Mouse (Mus musculus) hindbrain, embryonic 16.5 days (tissue): Measurements from ENCODE around the gene Il2rb. TPM values are rescaled to one million over a fixed set of nuclear protein-coding genes. Genes with fewer than 3 reads are reported as not detected.

Experiments used
- ATAC-seq: fragments of 200-750 bp; cut with Nextera tagmentation; 2 replicates; pipeline ENCODE4 v1.8.0; 2017; ENCODE audit warnings: moderate TSS enrichment, moderate library complexity
- H3K27ac ChIP-seq: fragments of 300-500 bp; sonication (generic); 2 replicates; pipeline ENCODE4 v1.5.1; 2014; ENCODE audit warnings: low read depth, mild to moderate bottlenecking, control low read depth, low read length, moderate library complexity
- H3K27me3 ChIP-seq: fragments of 300-500 bp; sonication (generic); replicated peaks from 2 replicates; pipeline ENCODE4 v1.6.1; 2014; ENCODE audit warnings: low read length; ENCODE audit not compliant: control insufficient read depth, insufficient read depth
- H3K36me3 ChIP-seq: fragments of 300-500 bp; sonication (generic); 2 replicates; pipeline ENCODE4 v1.6.1; 2014; ENCODE audit warnings: mild to moderate bottlenecking, low read length, moderate library complexity, mixed read lengths; ENCODE audit not compliant: control insufficient read depth, insufficient read depth
- H3K4me1 ChIP-seq: fragments of 300-500 bp; sonication (generic); 2 replicates; pipeline ENCODE4 v1.6.1; 2014; ENCODE audit warnings: low read depth, low read length; ENCODE audit not compliant: control insufficient read depth, insufficient read depth
- H3K4me2 ChIP-seq: fragments of 300-500 bp; sonication (generic); 2 replicates; pipeline ENCODE4 v1.6.1; 2014; ENCODE audit warnings: mild to moderate bottlenecking, low read length, control low read depth, moderate library complexity
- H3K4me3 ChIP-seq: fragments of 300-500 bp; sonication (generic); 2 replicates; pipeline ENCODE4 v1.5.1; 2014; ENCODE audit warnings: mild to moderate bottlenecking, low read length, control low read depth, moderate library complexity
- H3K9ac ChIP-seq: fragments of 300-500 bp; sonication (generic); 2 replicates; pipeline ENCODE4 v1.6.1; 2014; ENCODE audit warnings: low read depth, mild to moderate bottlenecking, control low read depth, low read length, moderate library complexity
- H3K9me3 ChIP-seq: fragments of 300-500 bp; sonication (generic); 2 replicates; pipeline ENCODE4 v1.6.1; 2014; ENCODE audit warnings: mild to moderate bottlenecking, low read length, moderate library complexity; ENCODE audit not compliant: control insufficient read depth
- WGBS: fragments of 180-500 bp; shearing (Covaris S2); extraction: QIAGEN DNeasy Blood & Tissue Kit; methylation state at CpG from one replicate; pipeline ENCODE4 v1.1.7; 2014; 5-methylcytosine and 5-hydroxymethylcytosine counted together
- polyA plus RNA-seq: library from polyadenylated mRNA; unstranded; fragments of >200 nt; fragmentation: Nextera tagmentation; extraction: Ambion mirVana; gene quantifications from 2 replicates; pipeline ENCODE4 v1.2.1, GENCODE M21; 2015

The Il2rb gene
- polyA plus RNA-seq, 1 experiment from 2014 or later, result 0.26 TPM

- H3K9ac ChIP-seq, result no peak overlapping the region
- no peaks in the 10 kb centered on the region for H3K9me3 ChIP-seq
- H3K27me3 ChIP-seq, result no peaks in the 10 kb centered on the region
- H3K36me3 ChIP-seq, result no peaks in the 10 kb centered on the region
- peaks cover 4% of the 10 kb centered on the region; the same call in 1 of the 2 replicates for H3K4me1 ChIP-seq
- 30% methylated on average over 7 of the region's 7 CpGs for WGBS
- no peak overlapping the region; the same call in 1 of the 2 replicates for H3K27ac ChIP-seq
- no peak for ATAC-seq
- H3K4me3 ChIP-seq, result no peak overlapping the region
- H3K4me2 ChIP-seq, result no peak overlapping the region
Measured at GRCm38 (mm10) chr15:78449694-78450418, 45.2 kb downstream of the Il2rb start.

DNA sequence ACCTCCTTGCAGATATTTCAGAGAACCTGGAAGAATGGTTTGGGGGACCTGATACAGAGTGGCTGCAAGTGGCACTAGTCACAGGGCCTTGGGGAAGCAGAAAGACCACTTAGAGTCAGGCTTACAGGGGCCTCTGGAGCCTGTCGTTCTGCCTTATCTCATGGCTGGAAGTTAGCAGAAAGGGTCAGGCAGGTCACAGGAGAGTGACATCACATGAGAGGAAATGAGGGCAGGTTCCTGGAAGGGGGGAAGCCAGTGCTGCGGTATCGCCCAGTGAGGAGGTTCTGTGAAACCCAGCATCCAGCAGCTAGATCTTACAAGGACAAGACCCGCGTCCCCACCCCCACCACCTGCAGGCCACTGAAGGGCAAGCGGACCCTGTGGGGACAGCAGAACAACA lies 45.9 kb downstream of the Il2rb start:
- peaks cover 4% of the 10 kb centered on the region; the same call in 1 of the 2 replicates for H3K4me1 ChIP-seq
- H3K4me3 ChIP-seq, result no peak overlapping the region
- ATAC-seq, result no peak
- WGBS, result 80% methylated on average over 6 of the region's 6 CpGs
- H3K9me3 ChIP-seq, result no peaks in the 10 kb centered on the region
- no peak overlapping the region; the same call in 1 of the 2 replicates for H3K9ac ChIP-seq
- H3K27ac ChIP-seq, result no peak overlapping the region
- H3K36me3 ChIP-seq, result no peaks in the 10 kb centered on the region
- H3K4me2 ChIP-seq, result no peak overlapping the region
- H3K27me3 ChIP-seq, result no peaks in the 10 kb centered on the region

GRCm38 (mm10) chr15:78447746-78448535 lies 47.1 kb downstream of the Il2rb start:
- ATAC-seq, result peak; percentile 53; the same call in 1 of the 2 replicates

DNA sequence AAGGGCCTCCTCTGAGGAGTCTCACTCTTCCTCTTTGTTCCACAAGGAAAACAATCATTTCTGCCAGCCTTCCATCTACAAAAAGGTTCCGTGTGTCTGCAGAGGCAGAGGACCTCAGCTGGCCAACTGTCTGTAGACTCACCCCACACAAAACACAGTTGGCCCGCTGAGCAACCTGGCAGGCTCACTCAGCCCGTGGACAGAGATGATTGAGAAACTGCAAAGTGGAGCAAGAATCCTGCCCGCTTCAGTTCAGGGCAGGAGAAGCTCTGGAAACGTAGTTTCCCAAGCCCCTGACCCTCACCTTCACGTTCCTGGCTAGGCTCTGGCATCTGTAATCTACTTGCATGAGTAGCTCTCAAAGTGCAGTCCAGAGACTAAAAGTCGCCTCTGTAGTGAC lies 48.0 kb downstream of the Il2rb start:
- Histone ChIP-seq H3K36me3 (no peaks in the 10 kb centered on the region), H3K4me2 (no peak overlapping the region)

More at GRCm38 (mm10) chr15:78447746-78448535, 47.1 kb downstream of the Il2rb start:
- Histone ChIP-seq H3K27me3 (no peaks in the 10 kb centered on the region), H3K36me3 (no peaks in the 10 kb centered on the region), H3K27ac (peak overlapping the region; percentile 85), H3K4me1 (peaks cover 4% of the 10 kb centered on the region; the same call in 1 of the 2 replicates), H3K4me3 (peak overlapping the region; percentile 33), H3K4me2 (peak overlapping the region; percentile 78), H3K9ac (peak overlapping the region; percentile 50), H3K9me3 (no peaks in the 10 kb centered on the region)
- under 1% methylated on average over 22 of the region's 22 CpGs for WGBS

DNA sequence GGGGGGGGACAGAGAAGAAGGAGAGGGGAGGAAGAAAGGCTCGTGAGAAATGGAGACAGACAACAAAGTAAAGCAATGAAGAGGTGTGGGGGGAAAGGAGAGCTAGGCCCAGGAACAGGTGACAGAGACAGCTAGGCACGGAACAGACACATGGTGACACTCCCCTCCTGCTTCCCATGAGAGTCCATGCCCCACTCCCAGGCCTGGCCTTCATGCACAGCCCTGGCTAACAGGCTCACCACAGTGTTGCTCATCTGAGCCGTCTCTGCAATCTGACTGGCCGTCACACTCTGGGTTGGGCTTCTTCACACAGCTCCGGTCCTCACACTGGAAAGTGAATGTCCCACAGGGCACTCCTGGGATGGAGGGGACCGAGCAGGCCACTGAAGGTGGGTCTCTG lies 51.2 kb downstream of the Il2rb start:
- H3K9me3 ChIP-seq, result no peaks in the 10 kb centered on the region
- WGBS, result 57% methylated on average over 6 of the region's 6 CpGs
- H3K9ac ChIP-seq, result peak overlapping the region; percentile 24; the same call in 1 of the 2 replicates
- H3K36me3 ChIP-seq, result no peaks in the 10 kb centered on the region
- no peak overlapping the region for H3K27ac ChIP-seq
- H3K4me2 ChIP-seq, result no peak overlapping the region
- H3K4me1 ChIP-seq, result peaks cover 4% of the 10 kb centered on the region; the same call in 1 of the 2 replicates
- ATAC-seq, result no peak
- H3K4me3 ChIP-seq, result no peak overlapping the region
- no peaks in the 10 kb centered on the region for H3K27me3 ChIP-seq

More for the DNA sequence above, 48.0 kb downstream of the Il2rb start:
- ATAC-seq, result no peak
- H3K27me3 ChIP-seq, result no peaks in the 10 kb centered on the region
- no peak overlapping the region; the same call in 1 of the 2 replicates for H3K27ac ChIP-seq
- WGBS, result 48% methylated on average over 7 of the region's 7 CpGs
- no peaks in the 10 kb centered on the region for H3K9me3 ChIP-seq
- no peak overlapping the region for H3K4me3 ChIP-seq
- H3K4me1 ChIP-seq, result peaks cover 4% of the 10 kb centered on the region; the same call in 1 of the 2 replicates
- no peak overlapping the region for H3K9ac ChIP-seq

DNA sequence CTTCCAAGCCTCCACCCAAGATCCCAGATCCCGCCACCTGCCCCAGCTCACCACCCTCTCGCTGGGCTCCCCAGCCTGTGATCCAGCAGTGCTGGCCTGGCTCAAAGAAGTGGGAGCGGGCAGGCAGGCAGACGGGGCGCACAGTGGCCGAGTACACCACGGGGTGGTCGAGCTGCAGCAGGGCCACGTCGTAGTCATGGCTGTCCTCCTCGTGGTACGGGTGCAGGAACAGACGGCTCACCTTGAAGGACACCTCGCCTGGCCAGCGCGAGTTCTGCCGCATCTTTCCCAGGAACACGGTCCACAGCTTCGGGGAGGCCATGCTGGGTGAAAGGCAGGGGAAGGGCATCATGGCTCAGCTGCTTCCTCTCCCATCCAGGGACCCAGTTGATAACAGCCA lies 52.8 kb downstream of the Il2rb start:
- Histone ChIP-seq H3K4me1 (peaks cover 1% of the 10 kb centered on the region), H3K4me3 (no peak overlapping the region), H3K27ac (no peak overlapping the region), H3K36me3 (no peaks in the 10 kb centered on the region), H3K9me3 (no peaks in the 10 kb centered on the region), H3K27me3 (no peaks in the 10 kb centered on the region), H3K9ac (no peak overlapping the region), H3K4me2 (no peak overlapping the region)
- 90% methylated on average over 19 of the region's 19 CpGs for WGBS
- no peak for ATAC-seq

GRCm38 (mm10) chr15:78438973-78439372 lies 56.1 kb downstream of the Il2rb start:
- ATAC-seq, result no peak
- peaks cover 11% of the 10 kb centered on the region for H3K36me3 ChIP-seq
- H3K27me3 ChIP-seq, result no peaks in the 10 kb centered on the region; the same call in 1 of the 2 replicates
- H3K9ac ChIP-seq, result no peak overlapping the region
- H3K4me1 ChIP-seq, result peaks cover 16% of the 10 kb centered on the region
- H3K9me3 ChIP-seq, result no peaks in the 10 kb centered on the region
- H3K27ac ChIP-seq, result no peak overlapping the region
- WGBS, result 64% methylated on average over 9 of the region's 9 CpGs
- H3K4me3 ChIP-seq, result no peak overlapping the region
- no peak overlapping the region for H3K4me2 ChIP-seq

- no peak for ATAC-seq
- Histone ChIP-seq H3K4me1 (peaks cover 16% of the 10 kb centered on the region), H3K27me3 (no peaks in the 10 kb centered on the region; the same call in 1 of the 2 replicates), H3K4me3 (no peak overlapping the region), H3K9ac (no peak overlapping the region; the same call in 1 of the 2 replicates), H3K36me3 (peaks cover 15% of the 10 kb centered on the region), H3K4me2 (no peak overlapping the region), H3K27ac (no peak overlapping the region), H3K9me3 (no peaks in the 10 kb centered on the region)
- WGBS, result 59% methylated on average over 8 of the region's 8 CpGs
Measured at GRCm38 (mm10) chr15:78438505-78438904, 56.6 kb downstream of the Il2rb start.

- WGBS, result 50% methylated on average over 4 of the region's 4 CpGs
- peaks cover 15% of the 10 kb centered on the region for H3K36me3 ChIP-seq
- ATAC-seq, result no peak
- no peak overlapping the region for H3K27ac ChIP-seq
- no peak overlapping the region for H3K4me3 ChIP-seq
- H3K27me3 ChIP-seq, result no peaks in the 10 kb centered on the region; the same call in 1 of the 2 replicates
- H3K9ac ChIP-seq, result no peak overlapping the region
- peaks cover 16% of the 10 kb centered on the region for H3K4me1 ChIP-seq
- no peaks in the 10 kb centered on the region for H3K9me3 ChIP-seq
- no peak overlapping the region for H3K4me2 ChIP-seq
Measured at GRCm38 (mm10) chr15:78438018-78438394, 57.1 kb downstream of the Il2rb start.
